Mouse (Mus musculus) liver, postnatal 0 days (tissue): ENCODE measurements around the gene Zfp266.

ENCODE experiments used
- CTCF ChIP-seq: sonication (generic); IDR thresholded peaks from 2 replicates; pipeline ENCODE4 v1.5.1; 2016; ENCODE audit warnings: antibody characterized with exemption, low read depth
- EP300 ChIP-seq: IDR thresholded peaks from 2 replicates; pipeline ENCODE4 v1.6.1; 2016; ENCODE audit warnings: antibody characterized with exemption, low read depth, mild to moderate bottlenecking

GRCm38 (mm10) chr9:20536598-20536997 is 15.4 kb upstream of the Zfp266 start:
- TF ChIP-seq EP300 (no peak), CTCF (no peak)
